Mouse (Mus musculus) neural tube, embryonic 12.5 days (tissue): Measurements from ENCODE around the gene Mterf1a. TPM values are rescaled to one million over a fixed set of nuclear protein-coding genes. Genes with fewer than 3 reads are reported as not detected.

ENCODE experiments used
- polyA plus RNA-seq: library from polyadenylated mRNA; unstranded; fragments of >200 nt; fragmentation: Nextera tagmentation; extraction: Ambion mirVana; gene quantifications from 2 replicates; pipeline ENCODE4 v1.2.1, GENCODE M21; 2016

The Mterf1a gene
- polyA plus RNA-seq, 1 experiment from 2014 or later = 9.7 TPM

Other genes starting within 250 kb of the Mterf1a start
- gene Tmbim7, start 242.8 kb downstream of the Mterf1a start, polyA plus RNA-seq = not detected in 2 replicates
- gene Gatad1, start 236.7 kb downstream of the Mterf1a start, polyA plus RNA-seq = 72.0 and 74.6 TPM in 2 replicates
- 21.7 and 21.9 TPM in 2 replicates for gene Ankib1, start 91.0 kb downstream of the Mterf1a start, polyA plus RNA-seq
- gene Krit1, start 90.7 kb downstream of the Mterf1a start, polyA plus RNA-seq = 69.4 and 73.5 TPM in 2 replicates
- 0.09 and 0.19 TPM in 2 replicates for gene Lrrd1, start 48.8 kb downstream of the Mterf1a start, polyA plus RNA-seq
- 280 and 299 TPM in 2 replicates for gene Akap9, start 34.1 kb upstream of the Mterf1a start, polyA plus RNA-seq
- 130 and 141 TPM in 2 replicates for gene Cyp51, start 210.8 kb upstream of the Mterf1a start, polyA plus RNA-seq